Mouse (Mus musculus) forebrain, embryonic 16.5 days (tissue): ENCODE measurements around the gene Slc25a33. TPM values are rescaled to one million over a fixed set of nuclear protein-coding genes. Genes with fewer than 3 reads are reported as not detected.

Experiments used
- ATAC-seq: fragments of 200-750 bp; cut with Nextera tagmentation; 2 replicates; pipeline ENCODE4 v1.8.0; 2017; ENCODE audit warnings: mild to moderate bottlenecking, moderate library complexity
- H3K27ac ChIP-seq: fragments of 300-500 bp; sonication (generic); 2 replicates; pipeline ENCODE4 v1.5.1; 2014; ENCODE audit warnings: low read length, control low read depth
- H3K27me3 ChIP-seq: fragments of 300-500 bp; sonication (generic); replicated peaks from 2 replicates; pipeline ENCODE4 v1.6.1; 2014; ENCODE audit warnings: low read length; ENCODE audit not compliant: control insufficient read depth, insufficient read depth
- H3K36me3 ChIP-seq: fragments of 300-500 bp; sonication (generic); 2 replicates; pipeline ENCODE4 v1.6.1; 2014; ENCODE audit not compliant: control insufficient read depth, insufficient read depth
- H3K4me1 ChIP-seq: fragments of 300-500 bp; sonication (generic); replicated peaks from 2 replicates; pipeline ENCODE4 v1.6.1; 2014; ENCODE audit warnings: low read length; ENCODE audit not compliant: control insufficient read depth, insufficient read depth
- H3K4me2 ChIP-seq: fragments of 300-500 bp; sonication (generic); 2 replicates; pipeline ENCODE4 v1.6.1; 2014; ENCODE audit warnings: mild to moderate bottlenecking, low read length, control low read depth
- H3K4me3 ChIP-seq: fragments of 300-500 bp; sonication (generic); replicated peaks from 2 replicates; pipeline ENCODE4 v1.5.1; 2014; ENCODE audit warnings: mild to moderate bottlenecking, low read length, control low read depth
- H3K9ac ChIP-seq: fragments of 300-500 bp; sonication (generic); replicated peaks from 2 replicates; pipeline ENCODE4 v1.6.1; 2014; ENCODE audit warnings: low read depth, low read length, control low read depth
- H3K9me3 ChIP-seq: fragments of 300-500 bp; sonication (generic); 2 replicates; pipeline ENCODE4 v1.6.1; 2016; ENCODE audit warnings: low read length; ENCODE audit not compliant: control insufficient read depth
- WGBS: fragments of 180-500 bp; shearing (Covaris S2); extraction: QIAGEN DNeasy Blood & Tissue Kit; methylation state at CpG from one replicate; pipeline ENCODE4 v1.1.7; 2014; 5-methylcytosine and 5-hydroxymethylcytosine counted together
- polyA plus RNA-seq: library from polyadenylated mRNA; unstranded; fragments of >200 nt; fragmentation: Nextera tagmentation; extraction: Ambion mirVana; gene quantifications from 2 replicates; pipeline ENCODE4 v1.2.1, GENCODE M21; 2015

Gene Slc25a33
- polyA plus RNA-seq, 1 experiment from 2014 or later: 22.7 TPM

DNA sequence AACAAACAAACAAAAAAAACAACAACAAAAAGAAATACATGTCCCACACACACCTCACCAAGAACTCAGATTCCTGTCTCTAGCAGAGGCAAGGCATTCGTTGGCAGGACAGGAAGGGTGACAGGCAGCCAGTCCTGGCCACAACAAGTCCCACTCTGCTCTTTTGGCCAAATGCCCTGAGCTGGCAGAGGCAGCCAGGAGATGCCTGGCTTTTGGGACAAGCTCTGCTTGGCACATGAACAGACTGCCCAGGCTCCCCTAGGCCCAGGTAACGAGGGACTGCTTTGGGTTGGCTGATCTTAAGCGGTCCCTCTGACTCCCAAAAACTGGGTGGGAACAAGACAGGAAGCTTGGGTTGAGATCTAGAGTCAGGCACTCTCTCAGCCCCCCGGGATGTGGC lies 37.5 kb downstream of the Slc25a33 start:
- Histone ChIP-seq H3K4me1 (peaks cover 55% of the 10 kb centered on the region), H3K27ac (no peak overlapping the region), H3K9me3 (no peaks in the 10 kb centered on the region), H3K4me3 (peak overlapping the region; percentile 95), H3K36me3 (no peaks in the 10 kb centered on the region), H3K4me2 (peak overlapping the region; percentile 97), H3K27me3 (no peaks in the 10 kb centered on the region), H3K9ac (peak overlapping the region; percentile 90)
- ATAC-seq: no peak
- 21% methylated on average over 4 of the region's 4 CpGs for WGBS

DNA sequence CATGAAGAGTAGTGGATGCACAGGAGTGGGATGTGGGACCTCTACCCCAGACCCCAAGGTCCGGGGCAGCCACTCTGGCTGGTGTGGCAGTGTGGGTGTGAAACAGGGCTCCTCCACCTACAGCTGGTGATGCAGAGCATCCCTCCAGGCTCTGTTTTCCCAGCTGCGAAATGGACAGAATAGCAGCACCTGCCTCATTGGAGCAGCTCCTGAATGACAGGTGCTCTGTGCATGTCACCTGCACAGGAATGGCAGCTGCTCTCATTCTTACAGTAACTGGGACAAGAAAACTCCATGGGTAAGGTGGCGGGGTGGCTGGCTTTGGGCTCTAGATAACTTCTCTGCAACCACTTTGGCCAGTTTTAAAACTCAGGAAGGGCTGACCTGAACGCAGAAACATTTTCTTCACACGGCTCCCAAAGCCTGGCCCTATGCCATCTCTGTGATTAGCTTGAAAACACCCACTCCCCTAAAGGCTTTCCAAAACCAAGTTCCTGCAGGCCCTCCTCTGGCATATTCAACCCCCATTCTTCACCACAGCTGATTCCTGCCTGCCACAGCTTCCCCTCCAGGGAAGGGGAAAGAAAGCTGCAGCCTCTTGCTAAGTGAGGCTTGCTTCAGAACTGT lies 38.3 kb downstream of the Slc25a33 start:
- H3K9me3 ChIP-seq: no peaks in the 10 kb centered on the region
- H3K9ac ChIP-seq: 0 out of 2 replicates have a peak overlapping the region, but pooled peaks have one; percentile 13
- no peak for ATAC-seq
- no peaks in the 10 kb centered on the region for H3K27me3 ChIP-seq
- peaks cover 2% of the 10 kb centered on the region for H3K36me3 ChIP-seq
- H3K4me3 ChIP-seq: no peak overlapping the region
- H3K27ac ChIP-seq: no peak overlapping the region
- H3K4me2 ChIP-seq: peak overlapping the region; percentile 97
- WGBS: 64% methylated on average over 5 of the region's 5 CpGs
- peaks cover 55% of the 10 kb centered on the region for H3K4me1 ChIP-seq

DNA sequence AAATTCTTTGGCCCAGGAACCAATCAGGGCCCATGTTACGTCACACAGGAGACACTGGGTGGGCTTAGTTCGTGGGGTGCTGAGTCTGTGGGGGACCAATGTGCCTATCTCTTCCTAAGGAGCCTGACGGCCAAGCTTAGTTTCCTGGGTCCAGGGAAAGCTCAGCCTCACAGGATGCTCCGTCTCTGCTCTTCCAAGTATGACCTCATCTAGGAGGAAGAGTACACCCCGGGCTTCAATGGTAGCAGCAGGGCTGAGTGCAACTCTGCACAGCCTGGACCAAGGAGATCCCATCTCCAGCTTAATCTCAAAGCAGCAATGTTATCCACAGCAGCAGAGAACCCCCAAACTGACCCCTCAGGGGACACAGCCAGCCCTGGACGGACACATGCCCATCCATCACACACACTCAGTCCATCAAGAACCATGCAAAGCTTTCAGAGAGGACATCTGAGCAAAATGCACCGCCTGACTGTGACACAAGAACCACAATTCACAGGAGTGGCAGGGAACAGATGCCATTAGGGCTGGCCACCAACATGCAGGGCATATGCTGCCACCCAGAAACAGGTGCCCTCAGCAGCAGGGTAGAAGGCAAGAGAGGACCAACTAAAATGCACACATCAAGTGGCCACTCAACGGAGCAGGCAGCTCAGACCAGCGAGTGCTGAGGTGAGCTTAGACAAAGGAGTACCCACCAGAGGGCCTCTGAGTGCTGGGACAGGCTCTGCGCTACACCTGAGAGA lies 39.2 kb downstream of the Slc25a33 start:
- H3K4me1 ChIP-seq: peaks cover 55% of the 10 kb centered on the region
- H3K36me3 ChIP-seq: peaks cover 5% of the 10 kb centered on the region
- no peaks in the 10 kb centered on the region for H3K27me3 ChIP-seq
- H3K9ac ChIP-seq: no peak overlapping the region
- no peaks in the 10 kb centered on the region for H3K9me3 ChIP-seq
- no peak for ATAC-seq
- no peak overlapping the region for H3K27ac ChIP-seq
- no peak overlapping the region for H3K4me3 ChIP-seq
- 75% methylated on average over 10 of the region's 10 CpGs for WGBS
- H3K4me2 ChIP-seq: no peak overlapping the region

DNA sequence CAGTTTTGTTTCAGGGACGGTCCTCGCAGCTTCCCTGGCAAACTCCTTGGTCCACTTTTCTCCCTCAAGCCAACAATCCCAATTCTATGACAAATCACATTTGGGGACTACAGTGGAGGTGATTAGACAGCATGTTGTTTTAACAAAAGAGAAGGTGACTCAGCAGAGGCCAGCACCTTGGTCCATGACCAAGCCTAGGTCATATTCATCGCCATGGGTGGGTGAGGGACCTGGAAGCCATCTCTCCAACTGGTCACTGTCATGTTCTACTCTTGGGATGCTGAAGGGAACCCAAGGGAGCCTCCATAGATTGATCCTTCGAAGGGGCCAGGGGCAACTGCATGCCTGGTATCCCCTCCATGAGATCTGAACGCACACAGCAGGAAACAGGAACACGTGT lies 39.8 kb downstream of the Slc25a33 start:
- no peak for ATAC-seq
- H3K36me3 ChIP-seq: peaks cover 12% of the 10 kb centered on the region
- peaks cover 55% of the 10 kb centered on the region for H3K4me1 ChIP-seq
- WGBS: 93% methylated on average over 6 of the region's 6 CpGs
- H3K9ac ChIP-seq: no peak overlapping the region; the same call in 1 of the 2 replicates
- H3K27ac ChIP-seq: no peak overlapping the region; the same call in 1 of the 2 replicates
- H3K4me3 ChIP-seq: no peak overlapping the region
- H3K9me3 ChIP-seq: no peaks in the 10 kb centered on the region
- no peak overlapping the region; the same call in 1 of the 2 replicates for H3K4me2 ChIP-seq
- no peaks in the 10 kb centered on the region for H3K27me3 ChIP-seq

GRCm38 (mm10) chr4:149733748-149734147 lies 40.3 kb downstream of the Slc25a33 start:
- peak overlapping the region; percentile 38 for H3K9ac ChIP-seq

GRCm38 (mm10) chr4:149732800-149733199 lies 41.3 kb downstream of the Slc25a33 start:
- no peak overlapping the region for H3K4me3 ChIP-seq
- no peak overlapping the region; the same call in 1 of the 2 replicates for H3K27ac ChIP-seq
- H3K36me3 ChIP-seq: peaks cover 19% of the 10 kb centered on the region
- H3K9ac ChIP-seq: no peak overlapping the region
- H3K27me3 ChIP-seq: no peaks in the 10 kb centered on the region
- H3K9me3 ChIP-seq: no peaks in the 10 kb centered on the region
- 79% methylated on average over 10 of the region's 10 CpGs for WGBS
- no peak overlapping the region for H3K4me2 ChIP-seq
- H3K4me1 ChIP-seq: peaks cover 50% of the 10 kb centered on the region
- no peak for ATAC-seq

More at GRCm38 (mm10) chr4:149733748-149734147, 40.3 kb downstream of the Slc25a33 start:
- no peak for ATAC-seq
- H3K36me3 ChIP-seq: peaks cover 15% of the 10 kb centered on the region
- peaks cover 55% of the 10 kb centered on the region for H3K4me1 ChIP-seq
- peak overlapping the region; percentile 21; the same call in 1 of the 2 replicates for H3K4me2 ChIP-seq
- H3K4me3 ChIP-seq: no peak overlapping the region
- H3K27ac ChIP-seq: peak overlapping the region; percentile 70
- H3K27me3 ChIP-seq: no peaks in the 10 kb centered on the region
- H3K9me3 ChIP-seq: no peaks in the 10 kb centered on the region
- WGBS: 40% methylated on average over 6 of the region's 6 CpGs

GRCm38 (mm10) chr4:149732313-149732712 lies 41.8 kb downstream of the Slc25a33 start:
- H3K9me3 ChIP-seq: no peaks in the 10 kb centered on the region
- ATAC-seq: no peak
- peaks cover 50% of the 10 kb centered on the region for H3K4me1 ChIP-seq
- 87% methylated on average over 3 of the region's 3 CpGs for WGBS
- H3K27ac ChIP-seq: no peak overlapping the region
- H3K36me3 ChIP-seq: peaks cover 22% of the 10 kb centered on the region
- H3K4me3 ChIP-seq: no peak overlapping the region
- H3K9ac ChIP-seq: no peak overlapping the region
- H3K4me2 ChIP-seq: no peak overlapping the region
- H3K27me3 ChIP-seq: no peaks in the 10 kb centered on the region

GRCm38 (mm10) chr4:149730827-149731226 lies 43.2 kb downstream of the Slc25a33 start:
- Histone ChIP-seq H3K27me3 (no peaks in the 10 kb centered on the region), H3K4me2 (no peak overlapping the region), H3K27ac (no peak overlapping the region), H3K4me1 (peaks cover 35% of the 10 kb centered on the region), H3K9ac (no peak overlapping the region), H3K9me3 (no peaks in the 10 kb centered on the region), H3K36me3 (peaks cover 29% of the 10 kb centered on the region), H3K4me3 (no peak overlapping the region)
- WGBS: 79% methylated on average over 7 of the region's 7 CpGs
- no peak for ATAC-seq

DNA sequence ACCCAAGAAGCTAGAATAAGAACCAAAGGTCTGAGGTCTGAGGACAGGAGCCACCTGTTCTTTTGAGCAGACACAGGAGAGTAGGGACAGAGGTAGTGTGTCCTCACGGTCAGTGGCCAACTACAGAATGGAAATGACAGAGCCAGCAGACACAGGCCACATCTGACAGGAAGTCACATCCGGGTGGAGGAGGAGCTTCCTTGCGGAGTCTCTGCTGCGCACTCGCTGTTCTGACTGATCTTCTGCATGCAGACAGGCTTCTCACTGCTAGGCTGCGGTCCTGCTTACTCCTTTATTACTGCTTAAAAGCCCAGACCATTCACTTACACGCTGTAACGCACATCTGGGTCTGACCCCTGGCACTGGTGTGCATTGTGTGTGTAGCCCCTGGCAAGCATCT lies 45.3 kb downstream of the Slc25a33 start:
- Histone ChIP-seq H3K27ac (no peak overlapping the region), H3K4me3 (no peak overlapping the region), H3K9me3 (no peaks in the 10 kb centered on the region), H3K4me1 (peaks cover 19% of the 10 kb centered on the region), H3K36me3 (peaks cover 31% of the 10 kb centered on the region), H3K9ac (no peak overlapping the region), H3K4me2 (no peak overlapping the region), H3K27me3 (no peaks in the 10 kb centered on the region)
- no peak for ATAC-seq
- 74% methylated on average over 8 of the region's 8 CpGs for WGBS
